10 mouse cellular contexts compared by ENCODE assay signal in the genomic region with DNA sequence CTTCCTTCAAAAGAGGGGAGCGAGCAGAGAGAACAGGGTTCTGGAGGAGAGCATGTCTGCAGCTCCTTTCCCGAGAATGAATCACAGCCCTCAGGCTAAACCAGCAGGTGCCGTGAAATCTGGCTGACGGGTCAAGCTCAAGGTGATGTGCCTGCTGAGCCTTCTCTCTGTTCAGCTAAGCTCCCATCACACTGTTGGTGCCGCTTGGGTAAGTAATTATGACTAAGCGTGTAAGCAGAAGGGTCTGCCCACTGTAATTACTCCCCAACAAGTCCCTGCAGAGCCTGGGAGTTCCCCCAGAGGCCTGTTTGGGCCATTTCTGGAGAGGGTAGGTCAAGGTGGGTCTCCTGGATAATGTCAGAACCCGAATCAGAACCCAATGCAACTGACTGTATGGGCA.
DNase-seq lines count a peak whose midpoint lies in the region; ATAC-seq lines count a peak whose summit lies in the region.
"Had no signal": no experiment of that assay in that cellular context is flagged by ENCODE, and none has a peak within 500 bp of the region (broad histone marks: within the 10 kb centered on the region; RNA-seq: fewer than 3 reads in every experiment).

No protein-coding gene starts in this region.

- no peak overlapping the region for H3K27ac ChIP-seq in limb, embryonic 11.5 days (replicated peaks; ENCODE audit: low read depth, low read length)
- no peak overlapping the region for H3K27ac ChIP-seq in limb, embryonic 10.5 days
- H3K27ac ChIP-seq in hindbrain, embryonic 14.5 days = 0 out of 2 replicates have a peak overlapping the region, but pooled peaks have one; percentile 12
- peak overlapping the region; percentile 16 for H3K27ac ChIP-seq in stomach, embryonic 15.5 days

- peak; percentile 50 to 55 for DNase-seq in cerebellum, postnatal 10 days
- DNase-seq in cerebellum, adult 9-10 months = no peak
- peak; percentile 34 for DNase-seq in limb, embryonic 11.5 days (ENCODE audit: low spot score)
- DNase-seq in limb, embryonic 10.5 days (ENCODE audit: low spot score) = no peak
- DNase-seq in hindbrain, embryonic 14.5 days (ENCODE audit: low spot score) = no peak
- no peak for DNase-seq in right cerebral cortex, adult 18-20 months
- no peak for DNase-seq in spleen, adult 12 weeks (ENCODE audit: low spot score)
- DNase-seq: B cell, adult 2 months; gastrocnemius, postnatal 36 days had no signal

- no peak for ATAC-seq in limb, embryonic 11.5 days (ENCODE audit: insufficient number of reproducible peaks, low FRiP score, low TSS enrichment, low read depth)
- no peak for ATAC-seq in hindbrain, embryonic 14.5 days (ENCODE audit: low FRiP score)
- ATAC-seq in stomach, embryonic 15.5 days (ENCODE audit: insufficient read depth, low FRiP score, low read depth) = no peak

- no peak overlapping the region for H3K9ac ChIP-seq in limb, embryonic 11.5 days (ENCODE audit: low read length)
- H3K9ac ChIP-seq in hindbrain, embryonic 14.5 days = no peak overlapping the region
- H3K9ac ChIP-seq in stomach, embryonic 15.5 days = no peak overlapping the region

- no peaks in the 10 kb centered on the region for H3K9me3 ChIP-seq in limb, embryonic 11.5 days (ENCODE audit: control insufficient read depth, low read length)
- H3K9me3 ChIP-seq in limb, embryonic 10.5 days (replicated peaks) = no peaks in the 10 kb centered on the region
- H3K9me3 ChIP-seq in hindbrain, embryonic 14.5 days (ENCODE audit: control insufficient read depth, low read length) = no peaks in the 10 kb centered on the region
- no peaks in the 10 kb centered on the region for H3K9me3 ChIP-seq in stomach, embryonic 15.5 days

- no peak overlapping the region for H3K4me3 ChIP-seq in limb, embryonic 11.5 days (ENCODE audit: low read depth, low read length)
- H3K4me3 ChIP-seq in limb, embryonic 10.5 days = no peak overlapping the region
- no peak overlapping the region for H3K4me3 ChIP-seq in hindbrain, embryonic 14.5 days (replicated peaks; ENCODE audit: low read length)
- H3K4me3 ChIP-seq in stomach, embryonic 15.5 days (replicated peaks) = no peak overlapping the region

- H3K4me2 ChIP-seq in limb, embryonic 11.5 days (ENCODE audit: low read depth, severe bottlenecking) = no peak overlapping the region
- no peak overlapping the region for H3K4me2 ChIP-seq in hindbrain, embryonic 14.5 days (replicated peaks)
- H3K4me2 ChIP-seq in stomach, embryonic 15.5 days = no peak overlapping the region

- no peaks in the 10 kb centered on the region for H3K27me3 ChIP-seq in limb, embryonic 11.5 days (ENCODE audit: control insufficient read depth, insufficient read depth, low read length)
- H3K27me3 ChIP-seq in limb, embryonic 10.5 days (ENCODE audit: low read depth, poor library complexity, severe bottlenecking) = no peaks in the 10 kb centered on the region
- no peaks in the 10 kb centered on the region for H3K27me3 ChIP-seq in hindbrain, embryonic 14.5 days (ENCODE audit: control insufficient read depth, insufficient read depth, low read length)
- H3K27me3 ChIP-seq in stomach, embryonic 15.5 days (replicated peaks) = no peaks in the 10 kb centered on the region

- H3K36me3 ChIP-seq in limb, embryonic 11.5 days (ENCODE audit: control insufficient read depth, insufficient read depth, low read length) = no peaks in the 10 kb centered on the region
- H3K36me3 ChIP-seq in limb, embryonic 10.5 days = no peaks in the 10 kb centered on the region
- no peaks in the 10 kb centered on the region for H3K36me3 ChIP-seq in hindbrain, embryonic 14.5 days (replicated peaks; ENCODE audit: control insufficient read depth, insufficient read depth)
- no peaks in the 10 kb centered on the region for H3K36me3 ChIP-seq in stomach, embryonic 15.5 days

- peaks cover 19% of the 10 kb centered on the region for H3K4me1 ChIP-seq in limb, embryonic 11.5 days (ENCODE audit: control insufficient read depth, insufficient read depth, low read length)
- H3K4me1 ChIP-seq in limb, embryonic 10.5 days = peaks cover 48% of the 10 kb centered on the region
- H3K4me1 ChIP-seq in hindbrain, embryonic 14.5 days (replicated peaks; ENCODE audit: control insufficient read depth, insufficient read depth, low read length) = peaks cover 45% of the 10 kb centered on the region
- peaks cover 58% of the 10 kb centered on the region for H3K4me1 ChIP-seq in stomach, embryonic 15.5 days

- WGBS in limb, embryonic 11.5 days = 41% methylated on average over 7 of the region's 7 CpGs
- 56% methylated on average over 7 of the region's 7 CpGs for WGBS in limb, embryonic 10.5 days
- WGBS in hindbrain, embryonic 14.5 days = 34% methylated on average over 7 of the region's 7 CpGs
- 71% methylated on average over 7 of the region's 7 CpGs for WGBS in stomach, embryonic 15.5 days

Comparison
In these comparisons a context has a peak if more than half of its experiments do, and no peak if none do; other contexts are left out.
1. DNase-seq: peak in cerebellum, postnatal 10 days (2 of 2) and limb, embryonic 11.5 days (single experiment); none in cerebellum, adult 9-10 months (single experiment), limb, embryonic 10.5 days (single experiment), hindbrain, embryonic 14.5 days (single experiment), right cerebral cortex, adult 18-20 months (single experiment) and spleen, adult 12 weeks (single experiment).
2. H3K27ac ChIP-seq: peak in hindbrain, embryonic 14.5 days (single experiment) and stomach, embryonic 15.5 days (single experiment); none in limb, embryonic 11.5 days (single experiment) and limb, embryonic 10.5 days (single experiment).